Mouse (Mus musculus) forebrain, embryonic 14.5 days (tissue): ENCODE measurements around the gene Slc4a1ap. TPM values are rescaled to one million over a fixed set of nuclear protein-coding genes. Genes with fewer than 3 reads are reported as not detected.
"Not testable (repeated sequence)": the region's sequence is repeated elsewhere in the genome, so short reads cannot be mapped to it uniquely, and the experiment has no call there.

ENCODE experiments used
- ATAC-seq: fragments of 200-750 bp; cut with Nextera tagmentation; 2 replicates; pipeline ENCODE4 v1.8.0; 2017; ENCODE audit warnings: mild to moderate bottlenecking, moderate library complexity
- DNase-seq: peaks from one replicate; pipeline ENCODE4 v3.0.0-alpha.2; 2015; ENCODE audit warnings: low spot score
- H3K27ac ChIP-seq: fragments of 300-500 bp; sonication (generic); 2 replicates; pipeline ENCODE4 v1.5.1; 2014; ENCODE audit warnings: low read depth, mild to moderate bottlenecking, control low read depth, low read length, moderate library complexity
- H3K27me3 ChIP-seq: fragments of 300-500 bp; sonication (generic); replicated peaks from 2 replicates; pipeline ENCODE4 v1.6.1; 2014; ENCODE audit warnings: low read length, control low read depth, mixed read lengths; ENCODE audit not compliant: control insufficient read depth, insufficient read depth
- H3K36me3 ChIP-seq: fragments of 300-500 bp; sonication (generic); 2 replicates; pipeline ENCODE4 v1.6.1; 2014; ENCODE audit warnings: low read length, control low read depth; ENCODE audit not compliant: control insufficient read depth, insufficient read depth
- H3K4me1 ChIP-seq: fragments of 300-500 bp; sonication (generic); 2 replicates; pipeline ENCODE4 v1.6.1; 2014; ENCODE audit warnings: antibody characterized with exemption, low read length, control low read depth; ENCODE audit not compliant: control insufficient read depth, insufficient read depth
- H3K4me2 ChIP-seq: fragments of 300-500 bp; sonication (generic); 2 replicates; pipeline ENCODE4 v1.6.1; 2014; ENCODE audit warnings: mild to moderate bottlenecking, control low read depth, low read length
- H3K4me3 ChIP-seq: fragments of 300-500 bp; sonication (generic); 2 replicates; pipeline ENCODE4 v1.5.1; 2014; ENCODE audit warnings: low read depth, low read length, control low read depth
- H3K9ac ChIP-seq: fragments of 300-500 bp; sonication (generic); 2 replicates; pipeline ENCODE4 v1.6.1; 2014; ENCODE audit warnings: mild to moderate bottlenecking, low read length, control low read depth, moderate library complexity
- H3K9me3 ChIP-seq: fragments of 300-500 bp; sonication (generic); replicated peaks from 2 replicates; pipeline ENCODE4 v1.6.1; 2016; ENCODE audit warnings: low read length, control low read depth, mixed read lengths; ENCODE audit not compliant: control insufficient read depth
- WGBS: fragments of 180-500 bp; shearing (Covaris S2); extraction: QIAGEN DNeasy Blood & Tissue Kit; methylation state at CpG from one replicate; pipeline ENCODE4 v1.1.7; 2014; 5-methylcytosine and 5-hydroxymethylcytosine counted together
- polyA plus RNA-seq: library from polyadenylated mRNA; unstranded; fragments of >200 nt; fragmentation: Nextera tagmentation; extraction: Ambion mirVana; gene quantifications from 2 replicates; pipeline ENCODE4 v1.2.1, GENCODE M21; 2014

Gene Slc4a1ap
- polyA plus RNA-seq, 1 experiment from 2014 or later, result 20.9 TPM

DNA sequence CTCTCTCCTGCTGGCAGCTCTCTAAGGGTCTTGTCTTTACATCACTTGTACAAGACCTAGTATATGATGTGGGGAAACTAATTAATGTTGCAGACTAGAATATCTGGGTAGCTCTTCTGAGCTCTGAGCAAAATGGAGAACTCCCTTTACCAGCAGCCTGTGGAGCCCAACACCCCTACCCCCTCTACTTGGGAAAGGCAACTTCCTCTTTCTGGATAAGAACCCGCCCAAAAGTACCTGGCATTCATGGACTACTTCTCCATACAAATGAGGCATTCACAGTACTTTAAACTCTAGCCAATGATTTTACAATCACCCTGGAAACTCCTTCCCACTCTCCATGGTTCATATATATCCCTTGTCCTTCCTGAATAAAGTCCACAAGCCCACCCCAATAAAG, 14.3 kb upstream of the Slc4a1ap start:
- WGBS, result 90% methylated on average over 1 of the region's 1 CpGs
- no peak overlapping the region for H3K27ac ChIP-seq
- H3K27me3 ChIP-seq, result no peaks in the 10 kb centered on the region
- peaks cover 85% of the 10 kb centered on the region for H3K36me3 ChIP-seq
- H3K9ac ChIP-seq, result no peak overlapping the region
- H3K4me1 ChIP-seq, result no peaks in the 10 kb centered on the region
- no peak overlapping the region for H3K4me2 ChIP-seq
- no peak for DNase-seq
- no peak for ATAC-seq
- H3K4me3 ChIP-seq, result no peak overlapping the region
- no peaks in the 10 kb centered on the region for H3K9me3 ChIP-seq

DNA sequence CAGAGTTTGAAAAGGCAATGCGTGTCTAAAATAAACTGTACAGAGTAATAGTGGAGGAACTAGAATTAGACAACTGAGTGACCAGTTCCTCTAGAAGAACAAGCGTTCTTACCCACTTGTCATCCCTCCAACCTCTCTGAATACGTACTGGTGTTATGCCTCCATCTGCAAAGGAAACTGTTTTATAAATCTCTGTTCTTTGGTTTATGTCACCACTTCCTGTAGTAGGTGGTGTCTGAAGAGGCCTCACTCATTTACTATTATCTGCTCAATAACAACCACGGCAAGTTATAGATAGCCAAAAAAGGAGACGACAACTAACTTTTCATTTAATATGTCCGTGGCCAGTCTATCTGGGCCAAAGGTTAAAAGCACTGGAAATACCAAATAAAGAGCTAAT, 6.2 kb upstream of the Slc4a1ap start:
- Histone ChIP-seq H3K36me3 (peaks cover 66% of the 10 kb centered on the region), H3K9me3 (no peaks in the 10 kb centered on the region), H3K27ac (no peak overlapping the region), H3K4me3 (no peak overlapping the region), H3K4me2 (no peak overlapping the region), H3K9ac (no peak overlapping the region), H3K4me1 (peaks cover 2% of the 10 kb centered on the region), H3K27me3 (no peaks in the 10 kb centered on the region)
- 96% methylated on average over 6 of the region's 6 CpGs for WGBS
- DNase-seq, result no peak
- no peak for ATAC-seq

DNA sequence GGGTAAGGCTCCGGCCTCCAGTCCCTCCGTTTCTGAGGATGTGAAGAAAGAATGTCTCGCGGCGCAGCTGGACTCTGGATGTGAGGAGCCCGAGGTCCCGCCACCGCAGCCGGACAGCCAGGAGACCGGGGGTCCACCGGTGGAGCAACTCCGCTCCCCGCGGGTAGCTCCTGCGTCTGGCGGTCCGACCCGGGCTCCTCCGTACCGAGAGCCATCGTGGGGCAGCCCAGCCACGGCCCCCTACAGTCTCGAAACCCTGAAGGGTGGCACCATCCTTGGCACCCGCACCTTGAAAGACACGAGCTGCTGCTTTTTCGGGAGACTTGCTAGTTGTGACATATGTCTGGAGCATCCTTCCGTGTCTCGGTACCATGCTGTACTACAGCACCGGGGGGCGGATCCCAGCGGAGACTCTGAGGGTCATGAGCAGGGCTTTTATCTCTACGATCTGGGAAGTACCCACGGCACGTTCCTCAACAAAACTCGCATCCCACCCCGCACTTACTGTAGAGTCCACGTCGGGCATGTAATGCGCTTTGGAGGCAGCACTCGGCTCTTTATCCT, 404 bp downstream of the Slc4a1ap start:
- Histone ChIP-seq H3K36me3 (peaks cover 32% of the 10 kb centered on the region), H3K9me3 (no peaks in the 10 kb centered on the region), H3K4me3 (peak overlapping the region; percentile 90), H3K9ac (peak overlapping the region; percentile 87), H3K4me1 (peaks cover 14% of the 10 kb centered on the region), H3K4me2 (peak overlapping the region; percentile 97), H3K27me3 (no peaks in the 10 kb centered on the region), H3K27ac (peak overlapping the region; percentile 80; the same call in 1 of the 2 replicates)
- DNase-seq (no peak), ATAC-seq (peak; percentile 36; the same call in 1 of the 2 replicates)
- 3% methylated on average over 40 of the region's 40 CpGs for WGBS

DNA sequence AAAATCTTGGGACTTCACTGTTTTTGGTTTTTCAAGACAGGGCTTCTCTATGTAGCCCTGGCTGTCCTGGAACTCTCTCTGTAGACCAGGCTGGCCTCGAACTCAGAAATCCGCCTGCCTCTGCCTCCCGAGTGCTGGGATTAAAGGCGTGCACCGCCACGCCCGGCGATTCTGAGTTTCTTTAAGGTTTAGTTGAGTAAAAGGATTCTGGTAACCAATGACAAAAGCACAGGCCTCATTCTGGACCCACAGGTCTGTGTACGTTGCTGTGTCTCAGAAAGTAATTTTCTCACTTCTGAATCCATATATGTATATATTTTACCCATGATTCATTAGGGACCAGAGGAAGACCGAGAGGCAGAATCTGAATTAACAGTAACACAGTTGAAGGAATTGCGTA, 912 bp downstream of the Slc4a1ap start, which contains the start of gene Supt7l:
TSS of gene Supt7l (minus strand) at position 101 of the 400 bp plus-strand sequence.
- WGBS, result 78% methylated on average over 11 of the region's 11 CpGs
- DNase-seq, ATAC-seq, H3K27me3 ChIP-seq, H3K9me3 ChIP-seq: not testable (repeated sequence)
- Histone ChIP-seq H3K4me3 (peak within 1 kb of the TSS; percentile 90), H3K4me2 (peak within 1 kb of the TSS; percentile 97), H3K27ac (peak within 1 kb of the TSS; percentile 80; the same call in 1 of the 2 replicates), H3K4me1 (peaks cover 14% of the 10 kb centered on the region), H3K36me3 (peaks cover 32% of the 10 kb centered on the region), H3K9ac (peak within 1 kb of the TSS; percentile 87)

DNA sequence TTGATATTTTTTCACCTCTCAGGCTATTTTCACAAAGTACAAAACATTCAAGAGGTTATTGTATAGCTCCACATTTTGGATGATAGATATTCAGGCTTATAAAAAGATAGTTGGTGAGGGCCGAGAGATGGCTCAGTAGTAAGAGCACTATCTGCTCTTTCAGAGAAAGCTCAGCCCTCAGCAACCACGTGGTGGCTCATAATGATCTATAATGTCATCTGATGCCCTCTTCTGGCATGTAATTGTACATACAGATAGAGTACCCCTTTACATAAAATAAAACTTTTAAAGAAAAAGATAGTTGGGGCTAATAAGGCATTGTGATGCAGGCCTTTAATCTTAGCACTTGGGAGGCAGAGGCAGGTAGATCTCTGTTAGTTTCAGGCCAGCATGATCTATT, 1.8 kb downstream of the Slc4a1ap start:
- Histone ChIP-seq H3K4me2 (no peak overlapping the region), H3K36me3 (peaks cover 37% of the 10 kb centered on the region), H3K4me3 (no peak overlapping the region), H3K27ac (no peak overlapping the region), H3K27me3 (no peaks in the 10 kb centered on the region), H3K9ac (no peak overlapping the region), H3K4me1 (peaks cover 14% of the 10 kb centered on the region), H3K9me3 (no peaks in the 10 kb centered on the region)
- WGBS, result 57% methylated on average over 2 of the region's 2 CpGs
- DNase-seq, result no peak
- ATAC-seq, result no peak

DNA sequence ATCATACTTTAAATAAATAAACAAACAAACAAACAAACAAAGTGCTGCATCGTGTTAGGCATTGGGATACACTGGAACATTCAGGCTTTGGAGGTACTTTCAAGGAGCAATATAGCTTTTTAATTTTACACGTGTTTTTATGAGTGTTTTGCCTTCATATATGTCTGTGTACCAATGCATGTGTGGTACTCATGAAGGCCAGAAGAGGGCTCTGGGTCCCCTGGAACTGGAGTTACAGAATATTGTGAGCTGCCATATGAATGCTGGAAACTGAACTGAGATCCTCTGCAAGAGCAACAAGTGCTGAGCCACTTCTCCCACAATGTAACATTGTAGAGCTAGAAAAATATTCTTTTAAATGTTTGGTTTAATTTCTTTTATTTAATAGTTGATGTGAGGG, 8.4 kb downstream of the Slc4a1ap start:
- no peaks in the 10 kb centered on the region for H3K27me3 ChIP-seq
- H3K4me3 ChIP-seq, result no peak overlapping the region
- H3K27ac ChIP-seq, result no peak overlapping the region
- no peak overlapping the region for H3K9ac ChIP-seq
- ATAC-seq (no peak), DNase-seq (no peak)
- H3K36me3 ChIP-seq, result peaks cover 90% of the 10 kb centered on the region
- H3K4me2 ChIP-seq, result no peak overlapping the region
- 87% methylated on average over 2 of the region's 2 CpGs for WGBS
- no peaks in the 10 kb centered on the region for H3K4me1 ChIP-seq
- no peaks in the 10 kb centered on the region for H3K9me3 ChIP-seq

DNA sequence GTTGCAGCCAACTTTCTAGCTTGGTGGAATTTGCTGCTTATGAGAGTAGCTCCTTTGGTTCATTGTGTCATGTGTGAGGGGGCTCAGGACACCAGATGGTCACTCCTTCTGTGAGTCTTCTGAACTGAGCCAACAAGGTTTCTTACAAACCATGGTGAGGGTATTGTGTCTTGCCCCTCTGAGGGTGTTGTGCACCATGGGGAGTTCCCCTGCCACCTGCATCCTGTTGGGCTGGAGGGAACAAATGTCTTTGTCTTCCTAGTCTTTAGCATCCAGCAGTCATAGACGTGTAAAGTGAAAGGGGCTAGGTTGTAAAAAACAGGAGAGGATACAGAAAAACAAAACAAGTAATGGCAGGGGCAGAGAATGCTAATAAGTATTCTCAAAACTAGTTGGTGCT, 32.6 kb downstream of the Slc4a1ap start:
- Histone ChIP-seq H3K36me3 (peaks cover 49% of the 10 kb centered on the region), H3K27ac (no peak overlapping the region)

DNA sequence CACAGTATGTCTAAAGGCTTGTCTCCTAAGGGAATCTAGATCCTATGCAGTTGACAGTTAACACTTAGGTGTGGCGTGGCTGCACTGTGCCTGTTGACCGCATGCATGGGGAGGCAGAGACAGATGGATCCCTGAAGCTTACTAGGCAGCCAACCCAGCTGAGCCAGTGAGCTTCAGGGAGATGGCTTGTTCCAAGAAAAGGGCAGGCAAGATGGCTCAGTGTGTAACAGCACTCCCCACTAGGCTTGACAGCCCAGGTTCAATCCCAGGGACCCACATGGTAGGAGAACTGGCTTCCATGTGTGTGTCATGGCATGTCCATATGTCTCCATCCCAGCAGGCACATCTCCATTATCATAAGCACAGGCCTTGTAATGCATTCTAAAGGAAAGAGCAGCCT, 33.6 kb downstream of the Slc4a1ap start:
- no peaks in the 10 kb centered on the region for H3K4me1 ChIP-seq
- WGBS, result 98% methylated on average over 2 of the region's 2 CpGs
- H3K9me3 ChIP-seq, result no peaks in the 10 kb centered on the region
- no peak for ATAC-seq
- no peaks in the 10 kb centered on the region for H3K27me3 ChIP-seq
- no peak overlapping the region for H3K4me3 ChIP-seq
- H3K27ac ChIP-seq, result no peak overlapping the region
- peaks cover 47% of the 10 kb centered on the region for H3K36me3 ChIP-seq
- DNase-seq, result no peak
- H3K4me2 ChIP-seq, result no peak overlapping the region
- no peak overlapping the region for H3K9ac ChIP-seq

More for the DNA sequence above, 32.6 kb downstream of the Slc4a1ap start:
- 41% methylated on average over 1 of the region's 1 CpGs for WGBS
- ATAC-seq, result no peak
- Histone ChIP-seq H3K27me3 (no peaks in the 10 kb centered on the region), H3K4me3 (no peak overlapping the region), H3K4me1 (no peaks in the 10 kb centered on the region), H3K4me2 (no peak overlapping the region), H3K9me3 (no peaks in the 10 kb centered on the region), H3K9ac (no peak overlapping the region)
- no peak for DNase-seq

DNA sequence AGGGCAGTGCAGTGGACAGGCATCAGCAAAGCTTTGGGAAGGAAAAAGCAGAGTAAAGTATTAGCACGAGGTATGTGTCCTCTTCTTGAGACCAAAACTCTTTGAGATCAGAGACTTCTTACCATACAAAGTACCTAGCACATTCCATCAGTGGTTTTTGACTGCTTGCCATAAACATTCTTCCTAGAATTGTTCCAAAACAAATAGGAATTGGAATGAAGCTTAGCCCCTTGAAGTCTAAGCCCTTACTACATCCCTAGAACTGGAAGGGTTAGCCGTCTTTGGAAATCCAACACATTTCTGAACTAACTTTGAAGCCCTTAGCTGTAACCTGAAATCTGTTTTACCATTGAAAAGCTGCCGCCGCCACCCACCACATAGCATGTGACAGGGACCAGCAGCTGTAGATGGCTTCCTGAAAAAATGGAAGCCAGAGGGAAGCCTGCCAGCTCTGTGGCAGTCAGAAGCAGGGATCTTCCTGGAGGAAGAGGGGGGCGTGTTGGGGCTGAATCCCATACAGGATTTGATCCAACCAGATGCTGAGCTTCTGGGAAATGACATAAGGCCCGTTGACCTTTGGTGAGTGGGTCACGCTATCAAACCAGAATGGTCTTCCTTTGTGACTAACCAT, 35.4 kb downstream of the Slc4a1ap start:
- ATAC-seq (no peak), DNase-seq (peak; percentile 13)
- 93% methylated on average over 7 of the region's 7 CpGs for WGBS
- H3K27ac ChIP-seq, result no peak overlapping the region
- H3K4me3 ChIP-seq, result no peak overlapping the region
- no peaks in the 10 kb centered on the region for H3K9me3 ChIP-seq
- no peak overlapping the region for H3K9ac ChIP-seq
- no peaks in the 10 kb centered on the region for H3K4me1 ChIP-seq
- H3K4me2 ChIP-seq, result no peak overlapping the region
- peaks cover 38% of the 10 kb centered on the region for H3K36me3 ChIP-seq
- H3K27me3 ChIP-seq, result no peaks in the 10 kb centered on the region
